9 mouse cellular contexts compared by ENCODE assay signal in genomic region chr4:65402836-65403634, GRCm38 (mm10).
A peak's percentile ranks its signal among the peaks of the same experiment; 100 is the strongest.
DNase-seq lines count a peak whose midpoint lies in the region; ATAC-seq lines count a peak whose summit lies in the region.
"Had no signal": no experiment of that assay in that cellular context is flagged by ENCODE, and none has a peak within 500 bp of the region (broad histone marks: within the 10 kb centered on the region; RNA-seq: fewer than 3 reads in every experiment).

No protein-coding gene starts in this region.

- H3K4me3 ChIP-seq in lung, embryonic 15.5 days = no peak overlapping the region
- no peak overlapping the region for H3K4me3 ChIP-seq in embryonic facial prominence, embryonic 10.5 days
- no peak overlapping the region for H3K4me3 ChIP-seq in liver, embryonic 11.5 days (ENCODE audit: low read depth, low read length)
- H3K4me3 ChIP-seq in forebrain, embryonic 15.5 days = no peak overlapping the region
- H3K4me3 ChIP-seq: left cerebral cortex, adult 2 months had no signal

- H3K4me2 ChIP-seq in lung, embryonic 15.5 days = no peak overlapping the region
- no peak overlapping the region for H3K4me2 ChIP-seq in liver, embryonic 11.5 days
- no peak overlapping the region for H3K4me2 ChIP-seq in forebrain, embryonic 15.5 days (replicated peaks)

- H3K9ac ChIP-seq in lung, embryonic 15.5 days = no peak overlapping the region
- H3K9ac ChIP-seq in liver, embryonic 11.5 days (ENCODE audit: low read depth, low read length) = no peak overlapping the region
- no peak overlapping the region for H3K9ac ChIP-seq in forebrain, embryonic 15.5 days (replicated peaks)

- 49% methylated on average over 6 of the region's 6 CpGs for WGBS in lung, embryonic 15.5 days
- 49% methylated on average over 6 of the region's 6 CpGs for WGBS in embryonic facial prominence, embryonic 10.5 days
- 49% methylated on average over 6 of the region's 6 CpGs for WGBS in liver, embryonic 11.5 days
- 66% methylated on average over 6 of the region's 6 CpGs for WGBS in forebrain, embryonic 15.5 days

- DNase-seq in lung, postnatal 4 days = no peak
- DNase-seq in embryonic facial prominence, embryonic 10.5 days (ENCODE audit: low spot score) = peak; percentile 61
- peak; percentile 2 to 12 for DNase-seq in heart, postnatal 14 days
- peak; percentile 17 for DNase-seq in lung, postnatal 14 days
- no peak for DNase-seq in liver, embryonic 11.5 days (ENCODE audit: low spot score)
- no peak for DNase-seq in urinary bladder, postnatal 14 days (ENCODE audit: low spot score)

- H3K9me3 ChIP-seq in lung, embryonic 15.5 days = no peaks in the 10 kb centered on the region
- no peaks in the 10 kb centered on the region for H3K9me3 ChIP-seq in embryonic facial prominence, embryonic 10.5 days
- H3K9me3 ChIP-seq in liver, embryonic 11.5 days (ENCODE audit: control insufficient read depth, low read length) = no peaks in the 10 kb centered on the region
- no peaks in the 10 kb centered on the region for H3K9me3 ChIP-seq in forebrain, embryonic 15.5 days

- peak; percentile 84 for ATAC-seq in lung, embryonic 15.5 days (ENCODE audit: borderline replicate concordance, extremely low read depth, low FRiP score, low TSS enrichment)
- no peak for ATAC-seq in liver, embryonic 11.5 days (replicated peaks; ENCODE audit: low FRiP score)
- ATAC-seq in forebrain, embryonic 15.5 days (replicated peaks) = no peak

- H3K4me1 ChIP-seq in lung, embryonic 15.5 days = no peaks in the 10 kb centered on the region
- H3K4me1 ChIP-seq in embryonic facial prominence, embryonic 10.5 days = peaks cover 18% of the 10 kb centered on the region
- no peaks in the 10 kb centered on the region for H3K4me1 ChIP-seq in liver, embryonic 11.5 days (replicated peaks; ENCODE audit: control insufficient read depth, insufficient read depth, low read length)
- H3K4me1 ChIP-seq in forebrain, embryonic 15.5 days = no peaks in the 10 kb centered on the region

- intact Hi-C loops in heart, postnatal 14 days (cut with DNase I) = no loop called here

- no peaks in the 10 kb centered on the region for H3K36me3 ChIP-seq in lung, embryonic 15.5 days
- H3K36me3 ChIP-seq in embryonic facial prominence, embryonic 10.5 days (replicated peaks) = no peaks in the 10 kb centered on the region
- no peaks in the 10 kb centered on the region for H3K36me3 ChIP-seq in liver, embryonic 11.5 days (ENCODE audit: control insufficient read depth, insufficient read depth, low read length)
- H3K36me3 ChIP-seq in forebrain, embryonic 15.5 days = no peaks in the 10 kb centered on the region

- no peak overlapping the region for H3K27ac ChIP-seq in lung, embryonic 15.5 days
- no peak overlapping the region; the same call in 1 of the 2 replicates for H3K27ac ChIP-seq in embryonic facial prominence, embryonic 10.5 days (replicated peaks)
- H3K27ac ChIP-seq in liver, embryonic 11.5 days (ENCODE audit: low read depth, low read length) = no peak overlapping the region
- H3K27ac ChIP-seq in forebrain, embryonic 15.5 days (replicated peaks) = no peak overlapping the region
- H3K27ac ChIP-seq: left cerebral cortex, adult 2 months had no signal

- H3K27me3 ChIP-seq in lung, embryonic 15.5 days = no peaks in the 10 kb centered on the region
- no peaks in the 10 kb centered on the region for H3K27me3 ChIP-seq in embryonic facial prominence, embryonic 10.5 days (replicated peaks; ENCODE audit: low read depth, poor library complexity, severe bottlenecking)
- H3K27me3 ChIP-seq in liver, embryonic 11.5 days (replicated peaks; ENCODE audit: control insufficient read depth, insufficient read depth, low read length) = no peaks in the 10 kb centered on the region
- no peaks in the 10 kb centered on the region for H3K27me3 ChIP-seq in forebrain, embryonic 15.5 days

Comparison
In these comparisons a context has a peak if more than half of its experiments do, and no peak if none do; other contexts are left out.
1. DNase-seq: peak in embryonic facial prominence, embryonic 10.5 days (single experiment), heart, postnatal 14 days (2 of 2) and lung, postnatal 14 days (single experiment); none in lung, postnatal 4 days (0 of 2), liver, embryonic 11.5 days (single experiment) and urinary bladder, postnatal 14 days (single experiment).